Mouse (Mus musculus) gastrocnemius, postnatal 36 days (tissue): ENCODE measurements around the gene Mamstr. TPM values are rescaled to one million over a fixed set of nuclear protein-coding genes. Genes with fewer than 3 reads are reported as not detected.

ENCODE experiments used
- DNase-seq, 2 experiments: peaks; one replicate each; pipeline ENCODE4 v3.0.0; 2022
- intact Hi-C: fragments of 180-260 bp; cut with DNase I; formaldehyde crosslinking; loops from one replicate; pipeline ENCODE4 v1.15.1; 2025
- total RNA-seq, 2 experiments: library from RNA; stranded (reverse); gene quantifications; 2 replicates each; pipeline ENCODE4 v1.2.3; 2021

Gene Mamstr
- total RNA-seq, 2 experiments from 2014 or later, result 45.7 to 49.7 TPM

DNA sequence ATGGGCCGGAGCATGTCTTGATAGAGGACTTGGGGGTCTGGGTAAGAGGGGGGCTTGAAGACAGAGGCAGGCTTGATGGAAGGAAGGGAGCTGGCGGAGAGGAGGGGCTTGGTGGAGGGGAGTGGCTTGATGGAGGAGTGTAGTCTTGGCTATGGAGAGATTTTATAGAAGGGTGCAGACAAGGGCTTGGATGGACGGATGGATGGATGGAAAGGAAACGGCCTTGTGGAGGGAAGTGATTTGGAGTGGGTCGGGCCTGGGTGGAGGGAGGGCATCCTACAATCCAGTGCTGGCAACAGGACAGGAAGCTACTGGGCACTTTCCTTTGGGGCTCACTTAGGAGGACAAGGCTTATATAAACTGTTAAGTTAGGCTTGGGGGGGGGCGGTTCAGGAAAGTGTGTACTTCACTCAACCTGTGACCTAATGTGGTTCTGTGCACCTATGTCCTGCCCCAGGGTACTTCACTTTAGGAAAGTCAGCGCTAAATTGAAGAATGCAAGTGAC is 13.2 kb upstream of the Mamstr start:
- intact Hi-C loops, result no loop called here
- no peak for DNase-seq

DNA sequence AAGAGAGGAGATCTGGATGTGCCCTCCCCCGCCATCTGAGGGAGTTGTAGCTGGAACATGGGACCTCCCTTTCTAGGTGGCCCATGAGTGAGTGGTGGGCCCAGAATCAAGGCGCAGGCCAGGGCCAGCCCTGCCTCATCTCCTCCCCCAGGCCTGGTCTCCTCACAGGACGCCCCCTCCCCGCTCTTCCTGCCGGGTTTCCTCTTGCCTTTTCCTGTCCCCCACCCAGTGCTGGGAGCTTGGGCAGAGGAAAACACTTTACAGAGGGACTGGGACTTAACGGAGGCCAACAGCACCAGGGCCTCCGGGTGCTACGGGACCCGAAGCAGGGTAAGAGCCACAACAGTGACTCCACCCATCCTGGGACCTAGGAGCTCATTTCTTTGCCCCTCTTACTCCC is 12.5 kb upstream of the Mamstr start, which contains the start of gene Rasip1:
Gene Rasip1, plus strand, starts transcription at position 228 of the 400 bp plus-strand sequence.
- intact Hi-C loops, result no loop called here
- DNase-seq, result peak in 1 of 2 experiments; percentile 26

DNA sequence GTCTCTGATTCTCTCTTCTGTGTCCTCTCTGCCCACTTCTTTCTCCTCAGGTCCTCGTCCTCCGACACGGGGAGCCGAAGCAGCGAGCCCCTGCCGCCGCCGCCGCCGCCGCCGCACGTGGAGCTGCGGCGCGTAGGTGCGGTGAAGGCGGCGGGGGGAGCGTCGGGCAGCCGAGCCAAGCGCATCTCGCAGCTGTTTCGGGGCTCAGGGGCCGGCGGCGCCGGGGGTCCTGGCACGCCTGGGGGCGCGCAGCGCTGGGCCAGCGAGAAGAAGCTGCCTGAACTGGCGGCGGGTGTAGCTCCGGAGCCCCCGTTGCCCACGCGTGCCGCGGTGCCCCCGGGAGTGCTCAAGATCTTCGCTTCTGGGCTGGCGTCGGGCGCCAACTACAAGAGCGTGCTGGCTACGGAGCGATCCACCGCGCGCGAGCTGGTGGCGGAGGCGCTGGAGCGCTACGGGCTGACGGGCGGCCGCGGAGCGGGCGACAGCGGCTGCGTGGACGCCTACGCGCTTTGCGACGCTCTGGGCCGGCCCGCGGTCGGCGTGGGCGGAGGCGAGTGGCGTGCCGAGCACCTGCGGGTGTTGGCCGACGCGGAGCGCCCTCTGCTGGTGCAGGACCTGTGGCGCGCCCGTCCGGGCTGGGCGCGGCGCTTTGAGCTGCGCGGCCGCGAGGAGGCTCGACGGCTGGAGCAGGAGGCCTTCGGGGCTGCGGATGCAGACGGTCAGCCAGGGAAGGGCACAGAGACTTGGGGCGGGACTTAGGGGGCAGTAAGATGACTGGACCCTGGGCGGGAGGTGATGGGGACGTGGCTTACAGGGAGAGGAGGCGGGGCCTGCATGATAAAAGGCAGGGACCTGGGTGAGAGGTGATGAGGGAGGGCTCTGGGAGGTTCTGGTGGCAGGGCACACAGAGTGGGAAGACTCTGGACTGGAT is 11.1 kb upstream of the Mamstr start:
- peak; percentile 82 to 86 for DNase-seq
- intact Hi-C loops, result no loop called here

DNA sequence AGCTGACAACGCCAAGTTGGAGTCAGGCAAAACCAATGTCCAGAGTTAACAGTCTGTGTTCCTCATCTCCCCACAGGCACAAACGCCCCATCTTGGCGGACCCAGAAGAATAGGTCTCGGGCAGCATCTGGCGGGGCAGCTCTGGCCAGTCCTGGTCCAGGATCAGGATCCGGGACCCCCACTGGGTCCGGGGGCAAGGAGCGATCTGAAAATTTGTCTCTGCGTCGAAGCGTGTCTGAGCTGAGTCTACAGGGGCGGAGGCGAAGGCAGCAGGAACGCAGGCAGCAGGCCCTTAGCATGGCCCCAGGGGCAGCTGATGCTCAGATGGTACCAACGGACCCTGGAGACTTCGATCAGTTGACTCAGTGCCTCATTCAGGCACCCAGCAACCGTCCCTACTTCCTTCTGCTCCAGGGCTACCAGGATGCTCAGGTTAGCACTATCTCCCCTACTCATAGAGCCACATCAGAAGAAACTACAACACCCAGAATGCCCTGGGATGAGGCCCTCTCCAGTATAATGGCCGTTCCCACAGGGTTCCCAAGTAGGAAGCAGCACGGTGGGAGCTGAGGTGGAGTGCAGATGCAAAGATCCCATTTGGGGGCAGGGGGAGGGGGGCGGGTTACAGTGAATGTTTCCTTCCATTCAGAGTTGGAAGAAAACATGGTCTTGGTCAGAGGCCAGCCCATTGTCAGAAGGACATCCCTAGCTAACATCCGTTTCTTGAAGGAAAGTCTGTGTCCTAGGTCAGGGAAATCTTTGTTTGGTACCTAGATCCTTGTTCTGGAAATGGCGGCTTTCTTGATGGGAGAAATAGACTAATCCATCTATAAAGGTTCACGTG is 9.5 kb upstream of the Mamstr start:
- no peak for DNase-seq
- intact Hi-C loops, result no loop called here

DNA sequence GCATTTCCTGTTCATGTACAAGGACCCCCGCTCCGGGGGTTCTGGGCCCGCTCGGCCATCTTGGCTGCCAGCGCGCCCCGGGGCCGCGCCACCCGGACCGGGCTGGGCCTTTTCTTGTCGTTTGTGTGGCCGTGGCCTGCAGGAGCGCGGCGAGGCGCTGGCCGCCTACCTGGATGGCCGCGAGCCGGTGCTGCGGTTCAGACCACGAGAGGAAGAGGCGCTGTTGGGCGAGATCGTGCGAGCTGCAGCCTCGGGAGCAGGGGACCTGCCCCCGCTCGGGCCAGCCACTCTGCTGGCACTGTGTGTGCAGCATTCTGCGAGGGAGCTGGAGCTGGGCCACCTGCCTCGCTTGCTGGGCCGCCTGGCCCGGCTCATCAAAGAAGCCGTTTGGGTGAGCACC is 7.3 kb upstream of the Mamstr start:
- intact Hi-C loops, result no loop called here

DNA sequence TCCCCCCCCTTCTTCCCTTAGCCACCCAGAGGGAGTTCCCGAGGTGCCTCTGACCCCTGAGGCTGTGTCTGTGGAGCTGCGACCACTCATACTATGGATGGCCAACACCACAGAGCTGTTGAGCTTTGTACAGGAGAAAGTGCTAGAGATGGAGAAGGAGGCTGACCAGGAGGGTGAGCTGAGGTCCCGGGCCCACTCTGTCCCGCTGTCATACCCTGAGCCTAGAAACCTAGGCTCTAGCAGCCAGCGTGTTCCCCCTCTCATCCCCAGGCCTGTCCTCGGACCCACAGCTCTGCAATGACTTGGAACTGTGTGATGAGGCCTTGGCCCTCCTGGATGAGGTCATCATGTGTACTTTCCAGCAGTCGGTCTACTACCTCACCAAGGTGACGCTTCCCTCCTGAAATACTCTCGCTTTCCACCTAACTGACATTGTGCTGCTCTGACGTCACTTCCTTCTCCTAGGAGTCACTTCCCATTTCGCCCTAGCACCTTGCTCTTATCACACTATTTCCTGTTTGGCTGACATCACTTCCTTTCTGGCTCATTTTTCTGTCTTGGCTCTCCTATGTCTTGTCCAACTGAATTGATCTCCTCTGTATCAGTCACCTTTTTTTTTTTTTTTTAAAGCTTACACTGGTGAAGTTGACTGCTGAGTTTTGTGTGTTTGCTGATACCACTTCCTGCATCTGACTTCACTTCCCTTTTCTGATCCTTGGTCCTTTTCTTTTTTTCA is 4.7 kb upstream of the Mamstr start:
- no peak for DNase-seq

More for the DNA sequence above, 7.3 kb upstream of the Mamstr start:
- no peak for DNase-seq

DNA sequence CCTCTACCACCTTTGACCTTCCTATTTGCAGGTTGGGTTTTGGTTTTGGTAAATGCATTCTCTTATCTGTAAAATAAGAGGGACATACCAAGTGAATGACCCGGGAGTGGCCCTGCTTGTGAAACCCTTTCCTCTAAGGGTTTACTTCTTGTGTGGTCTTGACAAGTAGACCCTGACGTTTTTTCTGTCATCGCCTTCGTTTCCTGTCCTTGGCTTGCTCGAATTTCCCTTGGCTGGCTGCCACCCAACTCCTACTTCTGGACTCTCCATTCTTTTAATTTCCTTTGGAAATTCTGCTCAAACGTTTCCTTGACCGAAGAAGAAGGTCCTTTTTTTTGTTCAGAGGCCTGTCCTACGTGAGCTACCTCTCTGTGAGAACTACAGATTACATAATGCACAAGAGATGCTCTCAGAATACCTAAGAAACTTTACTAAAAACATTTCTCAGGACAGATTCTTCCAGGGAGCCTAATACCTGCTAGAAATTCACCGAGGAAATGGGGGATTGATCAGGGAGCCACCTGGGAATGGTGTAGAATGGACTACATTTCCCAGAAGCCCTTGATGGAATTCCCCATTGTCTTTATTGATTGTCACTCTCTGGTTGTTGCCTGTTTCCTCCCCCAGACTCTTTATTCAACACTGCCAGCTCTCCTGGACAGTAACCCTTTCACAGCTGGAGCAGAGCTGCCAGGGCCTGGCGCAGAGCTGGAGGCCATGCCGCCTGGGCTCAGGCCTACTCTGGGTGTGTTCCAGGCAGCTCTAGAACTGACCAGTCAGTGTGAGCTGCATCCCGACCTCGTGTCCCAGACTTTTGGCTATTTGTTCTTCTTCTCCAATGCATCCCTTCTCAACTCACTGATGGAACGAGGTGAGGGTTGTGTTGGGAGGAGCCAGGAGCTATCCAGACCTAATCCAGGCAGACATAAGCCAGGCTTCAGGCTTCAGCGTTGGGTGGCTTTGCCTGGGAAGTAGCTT is 3.8 kb upstream of the Mamstr start:
- no peak for DNase-seq
- intact Hi-C loops, result no loop called here

More for the DNA sequence above, 4.7 kb upstream of the Mamstr start:
- intact Hi-C loops, result no loop called here

DNA sequence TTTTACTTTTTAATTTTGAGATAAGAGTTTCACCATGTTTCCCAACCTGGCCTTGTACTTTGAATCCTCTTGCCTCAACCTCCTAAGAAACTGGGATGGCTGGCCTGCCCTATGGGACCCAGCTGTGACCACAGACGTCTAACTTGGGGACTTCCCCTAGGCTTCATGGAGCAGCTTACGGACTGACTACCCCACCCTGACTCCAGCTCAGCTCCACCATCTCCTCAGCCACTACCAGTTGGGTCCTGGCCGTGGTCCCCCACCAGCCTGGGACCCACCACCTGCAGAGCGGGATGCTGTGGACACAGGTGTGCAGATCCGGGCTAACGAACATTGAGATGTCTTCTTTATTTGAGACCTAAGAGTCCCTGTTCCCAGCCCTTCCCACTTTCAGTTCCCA is 2.1 kb upstream of the Mamstr start:
- no peak for DNase-seq
- intact Hi-C loops, result no loop called here

DNA sequence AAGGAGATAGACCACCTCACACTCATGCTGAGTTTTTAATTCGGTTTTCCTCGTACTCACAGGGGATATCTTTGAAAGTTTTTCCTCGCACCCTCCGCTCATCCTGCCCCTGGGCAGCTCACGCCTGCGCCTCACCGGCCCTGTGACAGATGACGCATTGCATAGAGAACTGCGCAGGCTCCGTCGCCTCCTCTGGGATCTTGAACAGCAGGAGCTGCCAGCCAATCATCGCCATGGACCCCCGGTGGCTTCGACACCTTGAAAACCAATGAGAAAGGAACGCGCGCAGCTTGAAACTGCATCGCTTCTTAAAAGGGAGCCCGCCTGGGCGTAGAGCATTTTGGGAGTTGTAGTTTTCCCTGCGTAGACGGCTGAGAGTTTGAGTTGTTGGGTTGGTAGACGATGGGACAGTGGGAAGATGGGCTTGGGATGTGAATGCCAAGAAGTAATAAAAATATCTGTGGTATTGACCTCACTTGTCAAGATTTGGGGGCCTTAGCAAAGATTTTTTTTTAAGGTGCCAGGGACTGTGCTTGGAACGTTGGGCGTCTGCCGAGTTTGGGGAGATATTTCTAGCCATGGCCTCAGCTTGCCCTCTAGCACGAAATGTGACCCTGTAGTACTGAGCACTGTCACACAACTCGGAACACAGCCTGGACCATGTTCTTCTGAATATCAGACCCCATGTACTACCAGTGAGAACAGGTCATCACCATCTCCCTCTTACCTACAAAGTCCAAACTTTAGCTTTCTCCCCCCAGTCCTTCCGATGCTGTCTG is 965 bp upstream of the Mamstr start:
- intact Hi-C loops, result no loop called here

DNA sequence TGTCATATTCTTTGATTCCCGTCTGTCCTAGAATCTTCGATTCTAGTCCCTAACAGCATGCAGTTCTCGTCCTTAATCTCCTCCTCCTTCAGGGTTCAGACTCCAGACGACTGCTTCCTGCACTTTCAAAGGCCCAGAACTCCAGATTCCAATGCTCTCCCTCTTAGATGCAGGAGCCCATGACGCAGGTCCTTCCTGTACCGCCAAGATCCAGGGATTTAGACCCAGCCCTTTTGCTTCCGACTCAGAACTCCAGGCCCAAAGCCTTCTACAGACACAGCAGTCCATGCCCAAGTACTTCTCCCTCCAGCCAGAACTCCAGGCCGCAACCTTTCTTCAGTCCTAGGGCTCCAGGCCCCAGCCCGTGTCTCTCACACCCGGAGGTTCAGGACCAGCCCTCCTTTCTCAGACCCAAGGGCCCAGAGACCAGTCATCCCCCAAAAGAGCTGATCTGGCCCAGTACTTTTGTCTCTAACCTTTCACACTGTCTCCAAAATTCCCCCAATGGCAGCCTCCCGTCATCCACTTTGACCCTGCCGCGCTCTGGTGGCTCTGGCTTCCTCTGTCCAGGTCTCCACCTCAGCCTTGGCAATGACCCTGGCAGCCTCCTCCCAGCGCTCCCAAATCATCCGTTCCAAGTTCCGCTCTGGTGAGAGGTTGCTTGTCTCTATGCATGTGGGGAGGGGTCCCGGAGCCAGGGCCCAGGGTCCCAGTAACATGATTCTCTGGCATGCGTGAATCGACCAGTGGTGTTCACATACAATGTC is 597 bp downstream of the Mamstr start:
- intact Hi-C loops, result no loop called here
- DNase-seq, result peak in 1 of 2 experiments; percentile 43

More for the DNA sequence above, 965 bp upstream of the Mamstr start:
- peak; percentile 88 to 92 for DNase-seq

DNA sequence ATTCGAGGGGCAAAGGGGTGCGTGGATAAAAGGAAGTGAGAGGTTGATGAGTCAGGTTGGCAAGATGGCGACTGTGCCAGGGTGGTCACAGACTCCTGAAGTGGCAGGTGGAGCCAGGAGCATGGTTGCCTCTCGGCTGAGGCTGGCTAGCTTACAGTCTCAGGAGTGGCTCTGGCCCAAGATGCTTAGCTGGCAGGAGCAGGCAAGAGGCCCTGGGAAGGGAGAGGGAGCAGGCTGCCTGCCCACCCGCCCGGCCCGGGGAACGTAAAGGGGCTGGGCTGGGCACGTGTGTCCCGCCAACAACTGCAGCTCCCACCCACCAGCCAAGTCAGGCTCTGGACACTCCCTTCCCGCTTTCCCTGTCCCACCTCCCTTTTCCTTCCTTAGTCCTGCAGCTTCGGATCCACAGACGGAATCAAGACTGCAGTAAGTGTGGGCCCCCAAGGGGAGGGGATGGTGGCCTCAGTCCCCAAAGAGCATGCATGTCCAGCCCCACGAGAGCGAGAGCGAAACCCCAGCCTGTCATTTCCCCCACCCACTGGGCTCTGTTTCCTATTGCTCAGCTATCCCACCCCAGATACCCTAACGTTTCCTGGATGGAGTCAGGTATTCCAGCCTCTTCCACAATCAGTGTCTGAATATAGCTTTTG is 1.7 kb downstream of the Mamstr start:
- DNase-seq, result peak; percentile 48 to 60

DNA sequence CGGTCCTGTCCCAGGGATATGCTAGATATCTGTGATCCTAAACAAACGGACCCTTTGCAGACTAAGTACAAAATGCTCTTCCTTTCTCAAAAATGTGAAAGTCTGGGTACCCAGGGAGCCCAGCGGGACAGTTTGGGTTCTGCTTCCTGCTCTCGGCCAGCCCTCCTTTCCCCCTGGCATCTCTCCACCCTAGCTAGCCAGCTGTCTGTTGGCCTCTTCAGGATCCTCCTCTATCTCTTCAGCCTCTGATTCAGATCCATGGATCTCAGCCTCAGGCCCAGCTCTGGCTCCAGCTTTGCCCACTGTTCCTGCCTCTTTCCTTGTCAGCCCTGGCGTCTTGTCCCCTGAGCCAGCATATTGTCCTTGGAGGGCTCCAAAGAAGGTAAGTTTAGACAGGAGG is 2.3 kb downstream of the Mamstr start:
- DNase-seq, result no peak
- intact Hi-C loops, result no loop called here

More for the DNA sequence above, 1.7 kb downstream of the Mamstr start:
- intact Hi-C loops, result no loop called here

DNA sequence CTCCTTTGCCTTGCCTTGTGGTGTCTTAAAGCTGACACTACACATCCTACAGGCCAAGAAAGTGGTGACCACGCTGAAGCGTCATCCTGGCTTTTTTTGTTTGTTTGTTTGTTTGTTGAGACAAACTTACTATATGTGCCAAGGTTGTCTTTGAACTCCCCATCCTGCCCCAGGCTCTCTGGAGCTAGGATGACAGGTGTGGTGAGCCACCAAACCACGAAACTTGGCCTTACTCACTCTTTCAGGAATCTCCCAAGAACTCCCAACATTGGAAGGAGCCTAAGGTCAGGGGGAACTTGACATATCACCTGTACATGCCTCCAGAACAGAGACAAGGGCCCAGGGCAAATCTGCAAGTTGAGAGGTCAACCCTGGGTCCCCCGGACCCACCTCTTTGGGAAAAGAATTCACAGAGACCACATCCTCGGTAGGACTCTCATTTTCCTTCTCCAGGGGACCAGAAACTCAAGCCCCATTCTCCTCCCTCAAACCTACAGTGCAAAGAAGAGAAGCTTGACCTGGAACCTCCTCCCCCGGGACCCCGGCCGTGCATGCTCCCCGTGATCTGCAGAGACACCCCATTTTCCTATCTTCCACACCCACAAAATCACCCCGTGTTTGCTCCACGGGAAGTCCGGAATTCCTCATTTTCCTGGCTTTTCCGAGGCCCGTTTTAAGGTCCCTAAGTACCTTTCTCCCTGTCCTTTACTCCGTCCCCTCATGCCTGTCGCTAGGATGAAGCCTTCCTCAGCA is 2.9 kb downstream of the Mamstr start:
- DNase-seq, result no peak
- intact Hi-C loops, result no loop called here

DNA sequence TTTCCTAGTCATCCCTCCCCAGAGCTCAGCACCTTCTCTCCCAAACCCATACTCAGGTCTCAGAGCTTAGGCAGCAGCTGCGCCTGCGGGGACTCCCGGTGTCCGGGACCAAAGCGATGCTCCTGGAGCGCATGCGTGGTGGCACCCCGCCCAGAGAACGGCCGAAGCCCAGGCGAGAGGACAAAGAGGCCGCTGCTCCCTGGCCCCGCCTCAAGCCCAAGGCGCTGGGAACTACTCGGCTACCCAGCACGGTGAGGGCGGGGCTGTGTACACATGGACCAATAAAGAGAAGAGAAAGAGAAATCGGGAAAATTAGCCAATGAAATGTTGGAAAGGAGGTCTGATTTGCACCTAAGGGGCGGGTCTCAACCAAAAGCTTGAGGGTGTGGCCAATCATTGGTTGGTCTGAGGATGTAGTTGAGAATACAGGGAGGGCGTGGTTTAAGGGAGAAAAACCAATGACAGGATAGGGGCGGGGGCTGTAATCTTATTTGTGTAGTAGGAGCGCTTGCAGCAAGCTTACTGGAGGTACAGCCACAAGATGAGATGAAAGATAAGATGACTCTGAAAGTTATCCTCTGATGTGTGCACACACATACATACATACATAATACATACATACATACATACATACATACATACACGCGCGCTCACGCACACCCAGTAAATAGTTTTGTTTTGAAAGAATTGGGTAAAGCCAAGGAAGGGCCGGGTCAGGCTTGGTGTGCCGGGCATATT is 3.8 kb downstream of the Mamstr start:
- intact Hi-C loops, result no loop called here
- peak; percentile 88 to 97 for DNase-seq

DNA sequence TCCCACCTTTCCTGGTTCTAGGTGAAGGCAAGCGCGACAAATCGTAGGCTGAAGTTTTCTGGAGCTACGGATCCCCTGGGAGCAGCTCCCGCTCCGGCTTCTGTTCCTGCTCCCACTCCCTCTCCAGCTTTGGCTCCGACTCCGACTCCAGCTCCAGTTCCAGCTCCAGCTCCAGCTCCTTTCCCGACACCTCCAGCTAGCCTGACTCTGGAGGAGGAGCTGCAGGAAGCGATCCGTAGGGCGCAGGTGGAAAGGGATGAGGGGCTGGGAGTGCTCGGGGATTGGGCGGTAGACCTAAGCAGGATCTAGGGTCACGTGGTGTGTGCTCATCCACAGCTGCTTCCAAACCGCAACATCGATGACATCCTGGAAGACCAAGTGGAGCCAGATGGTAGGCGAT is 4.4 kb downstream of the Mamstr start:
- DNase-seq, result no peak
- intact Hi-C loops, result no loop called here
